Mouse (Mus musculus) intestine, embryonic 16.5 days (tissue): ENCODE data around the gene Fgfr2. TPM values are rescaled to one million over a fixed set of nuclear protein-coding genes. Genes with fewer than 3 reads are reported as not detected.

ENCODE experiments used
- ATAC-seq: fragments of 200-750 bp; cut with Nextera tagmentation; 2 replicates; pipeline ENCODE4 v1.8.0; 2017; ENCODE audit warnings: moderate TSS enrichment, moderate library complexity
- H3K27ac ChIP-seq: fragments of 300-500 bp; sonication (generic); 2 replicates; pipeline ENCODE4 v1.5.1; 2014; ENCODE audit warnings: mild to moderate bottlenecking, low read length
- H3K27me3 ChIP-seq: fragments of 300-500 bp; sonication (generic); replicated peaks from 2 replicates; pipeline ENCODE4 v1.6.1; 2014; ENCODE audit warnings: low read length, control low read depth, mixed read lengths; ENCODE audit not compliant: control insufficient read depth, insufficient read depth
- H3K36me3 ChIP-seq: fragments of 300-500 bp; sonication (generic); 2 replicates; pipeline ENCODE4 v1.6.1; 2014; ENCODE audit warnings: low read length, control low read depth; ENCODE audit not compliant: control insufficient read depth, insufficient read depth
- H3K4me1 ChIP-seq: fragments of 300-500 bp; sonication (generic); 2 replicates; pipeline ENCODE4 v1.6.1; 2014; ENCODE audit warnings: low read length, control low read depth, mixed read lengths; ENCODE audit not compliant: control insufficient read depth, insufficient read depth
- H3K4me2 ChIP-seq: fragments of 300-500 bp; sonication (generic); 2 replicates; pipeline ENCODE4 v1.6.1; 2014; ENCODE audit warnings: low read depth, low read length, control low read depth
- H3K4me3 ChIP-seq: fragments of 300-500 bp; sonication (generic); 2 replicates; pipeline ENCODE4 v1.5.1; 2014; ENCODE audit warnings: mild to moderate bottlenecking, low read length
- H3K9ac ChIP-seq: fragments of 300-500 bp; sonication (generic); 2 replicates; pipeline ENCODE4 v1.6.1; 2014; ENCODE audit warnings: low read depth, low read length
- H3K9me3 ChIP-seq: fragments of 300-500 bp; sonication (generic); 2 replicates; pipeline ENCODE4 v1.6.1; 2016; ENCODE audit warnings: low read length, control low read depth; ENCODE audit not compliant: control insufficient read depth
- WGBS: fragments of 180-500 bp; shearing (Covaris S2); extraction: QIAGEN DNeasy Blood & Tissue Kit; methylation state at CpG from one replicate; pipeline ENCODE4 v1.1.7; 2014; 5-methylcytosine and 5-hydroxymethylcytosine counted together
- polyA plus RNA-seq: library from polyadenylated mRNA; unstranded; fragments of >200 nt; fragmentation: Nextera tagmentation; extraction: Ambion mirVana; gene quantifications from 2 replicates; pipeline ENCODE4 v1.2.1, GENCODE M21; 2015

Gene Fgfr2
- polyA plus RNA-seq, 1 experiment from 2014 or later, result 47.3 TPM

GRCm38 (mm10) chr7:132258817-132259216 lies 864.3 kb downstream of the Fgfr2 start:
- Histone ChIP-seq H3K27ac (peak overlapping the region; percentile 68), H3K4me2 (no peak overlapping the region), H3K9me3 (no peaks in the 10 kb centered on the region), H3K9ac (no peak overlapping the region), H3K36me3 (0 out of 2 replicates have a peak, but pooled peaks cover 3% of the 10 kb centered on the region), H3K4me1 (peaks cover 8% of the 10 kb centered on the region), H3K27me3 (no peaks in the 10 kb centered on the region), H3K4me3 (no peak overlapping the region)
- ATAC-seq, result peak; percentile 78
- WGBS, result 29% methylated on average over 7 of the region's 7 CpGs

- Histone ChIP-seq H3K9me3 (no peaks in the 10 kb centered on the region), H3K4me3 (no peak overlapping the region), H3K4me2 (no peak overlapping the region), H3K27ac (peak overlapping the region; percentile 68), H3K9ac (no peak overlapping the region), H3K36me3 (0 out of 2 replicates have a peak, but pooled peaks cover 3% of the 10 kb centered on the region), H3K4me1 (peaks cover 8% of the 10 kb centered on the region), H3K27me3 (no peaks in the 10 kb centered on the region)
- ATAC-seq, result no peak
- 59% methylated on average over 5 of the region's 5 CpGs for WGBS
Observed at GRCm38 (mm10) chr7:132258216-132258615, 864.9 kb downstream of the Fgfr2 start.

- no peaks in the 10 kb centered on the region for H3K9me3 ChIP-seq
- WGBS, result 80% methylated on average over 5 of the region's 5 CpGs
Observed at GRCm38 (mm10) chr7:132253513-132253912, 869.6 kb downstream of the Fgfr2 start.

GRCm38 (mm10) chr7:132253078-132253477 lies 870.1 kb downstream of the Fgfr2 start:
- Histone ChIP-seq H3K4me1 (peaks cover 9% of the 10 kb centered on the region; the same call in 1 of the 2 replicates), H3K27me3 (no peaks in the 10 kb centered on the region), H3K9me3 (no peaks in the 10 kb centered on the region), H3K4me2 (no peak overlapping the region), H3K27ac (no peak overlapping the region), H3K36me3 (0 out of 2 replicates have a peak, but pooled peaks cover 3% of the 10 kb centered on the region), H3K4me3 (no peak overlapping the region), H3K9ac (no peak overlapping the region)
- WGBS, result 96% methylated on average over 4 of the region's 4 CpGs
- ATAC-seq, result no peak

More at GRCm38 (mm10) chr7:132253513-132253912, 869.6 kb downstream of the Fgfr2 start:
- Histone ChIP-seq H3K4me1 (peaks cover 5% of the 10 kb centered on the region; the same call in 1 of the 2 replicates), H3K36me3 (0 out of 2 replicates have a peak, but pooled peaks cover 3% of the 10 kb centered on the region), H3K27me3 (no peaks in the 10 kb centered on the region), H3K9ac (no peak overlapping the region), H3K4me3 (no peak overlapping the region), H3K27ac (no peak overlapping the region), H3K4me2 (no peak overlapping the region)
- no peak for ATAC-seq

GRCm38 (mm10) chr7:132249563-132250119 lies 873.5 kb downstream of the Fgfr2 start:
- no peak overlapping the region for H3K9ac ChIP-seq
- ATAC-seq, result no peak
- no peak overlapping the region for H3K4me2 ChIP-seq
- no peaks in the 10 kb centered on the region for H3K9me3 ChIP-seq
- no peak overlapping the region for H3K4me3 ChIP-seq
- H3K27me3 ChIP-seq, result no peaks in the 10 kb centered on the region
- no peaks in the 10 kb centered on the region; the same call in none of the 2 replicates for H3K36me3 ChIP-seq
- H3K4me1 ChIP-seq, result peaks cover 9% of the 10 kb centered on the region; the same call in 1 of the 2 replicates
- H3K27ac ChIP-seq, result no peak overlapping the region
- WGBS, result 58% methylated on average over 10 of the region's 10 CpGs

- Histone ChIP-seq H3K36me3 (no peaks in the 10 kb centered on the region; the same call in none of the 2 replicates), H3K4me2 (no peak overlapping the region), H3K4me3 (no peak overlapping the region), H3K27ac (peak overlapping the region; percentile 24; the same call in 1 of the 2 replicates), H3K9me3 (no peaks in the 10 kb centered on the region), H3K27me3 (no peaks in the 10 kb centered on the region), H3K9ac (0 out of 2 replicates have a peak overlapping the region, but pooled peaks have one; percentile 21), H3K4me1 (peaks cover 9% of the 10 kb centered on the region; the same call in 1 of the 2 replicates)
- 43% methylated on average over 11 of the region's 11 CpGs for WGBS
- 0 out of 2 replicates have a peak, but pooled peaks have one; percentile 16 for ATAC-seq
Observed at GRCm38 (mm10) chr7:132247567-132247966, 875.6 kb downstream of the Fgfr2 start.

- H3K4me3 ChIP-seq, result no peak overlapping the region
- ATAC-seq, result no peak
- H3K9ac ChIP-seq, result 0 out of 2 replicates have a peak overlapping the region, but pooled peaks have one; percentile 21
- H3K36me3 ChIP-seq, result peaks cover 3% of the 10 kb centered on the region
- H3K9me3 ChIP-seq, result no peaks in the 10 kb centered on the region
- H3K4me1 ChIP-seq, result peaks cover 9% of the 10 kb centered on the region; the same call in 1 of the 2 replicates
- peak overlapping the region; percentile 24; the same call in 1 of the 2 replicates for H3K27ac ChIP-seq
- H3K27me3 ChIP-seq, result no peaks in the 10 kb centered on the region
- whole genome bisulfite sequencing, result 83% methylated on average over 5 of the region's 5 CpGs
- no peak overlapping the region for H3K4me2 ChIP-seq
Observed at GRCm38 (mm10) chr7:132247091-132247490, 876.1 kb downstream of the Fgfr2 start.

GRCm38 (mm10) chr7:132245730-132246129 lies 877.4 kb downstream of the Fgfr2 start:
- Histone ChIP-seq H3K4me2 (no peak overlapping the region), H3K27ac (no peak overlapping the region), H3K9ac (no peak overlapping the region), H3K36me3 (peaks cover 3% of the 10 kb centered on the region), H3K4me1 (peaks cover 9% of the 10 kb centered on the region; the same call in 1 of the 2 replicates), H3K27me3 (no peaks in the 10 kb centered on the region), H3K9me3 (no peaks in the 10 kb centered on the region), H3K4me3 (no peak overlapping the region)
- no peak for ATAC-seq
- 88% methylated on average over 6 of the region's 6 CpGs for WGBS

- Histone ChIP-seq H3K36me3 (peaks cover 3% of the 10 kb centered on the region), H3K27me3 (no peaks in the 10 kb centered on the region), H3K9me3 (no peaks in the 10 kb centered on the region), H3K4me3 (no peak overlapping the region), H3K27ac (no peak overlapping the region), H3K4me1 (0 out of 2 replicates have a peak, but pooled peaks cover 3% of the 10 kb centered on the region), H3K4me2 (no peak overlapping the region), H3K9ac (no peak overlapping the region)
- ATAC-seq, result no peak
- WGBS, result 92% methylated on average over 14 of the region's 14 CpGs
Observed at GRCm38 (mm10) chr7:132244637-132245036, 878.5 kb downstream of the Fgfr2 start.
